Mouse (Mus musculus) 3T3-L1 (cell line): ENCODE measurements around the gene Ins2.
A peak's percentile ranks its signal among the peaks of the same experiment; 100 is the strongest.

ENCODE experiments used
- DNase-seq: peaks from one replicate; pipeline ENCODE4 v3.0.0-alpha.2; 2015; ENCODE audit warnings: low read depth, low spot score

The Ins2 gene

GRCm38 (mm10) chr7:142743281-142743680 is at the start of gene Ins2:
TSS of gene Ins2 (minus strand) at chr7:142743381.
- DNase-seq = no peak

GRCm38 (mm10) chr7:142792650-142793275 is 49.6 kb upstream of the Ins2 start:
- no peak for DNase-seq

GRCm38 (mm10) chr7:142789667-142790066 is 46.5 kb upstream of the Ins2 start:
- DNase-seq = no peak

- peak; percentile 68 for DNase-seq
Observed at GRCm38 (mm10) chr7:142737772-142738171, 5.4 kb downstream of the Ins2 start.

- DNase-seq = peak; percentile 65
Observed at GRCm38 (mm10) chr7:142736943-142737490, 6.2 kb downstream of the Ins2 start.

GRCm38 (mm10) chr7:142725973-142726372 is 17.2 kb downstream of the Ins2 start:
- DNase-seq = peak; percentile 2

- DNase-seq = peak; percentile 56
Observed at GRCm38 (mm10) chr7:142720725-142721124, 22.5 kb downstream of the Ins2 start.

GRCm38 (mm10) chr7:142714783-142715498 is 28.2 kb downstream of the Ins2 start:
- peak; percentile 57 for DNase-seq

GRCm38 (mm10) chr7:142706873-142707272 is 36.3 kb downstream of the Ins2 start:
- no peak for DNase-seq

GRCm38 (mm10) chr7:142699334-142699860 is 43.8 kb downstream of the Ins2 start:
- no peak for DNase-seq

GRCm38 (mm10) chr7:142678611-142679010 is 64.6 kb downstream of the Ins2 start:
- DNase-seq = no peak

GRCm38 (mm10) chr7:142675644-142676043 is 67.5 kb downstream of the Ins2 start:
- DNase-seq = peak; percentile 77

- no peak for DNase-seq
Observed at GRCm38 (mm10) chr7:142675141-142675540, 68.0 kb downstream of the Ins2 start.

- DNase-seq = peak; percentile 69
Observed at GRCm38 (mm10) chr7:142672120-142672519, 71.1 kb downstream of the Ins2 start.

GRCm38 (mm10) chr7:142671067-142671466 is 72.1 kb downstream of the Ins2 start:
- DNase-seq = peak; percentile 5

- no peak for DNase-seq
Observed at GRCm38 (mm10) chr7:142669751-142670625, 73.2 kb downstream of the Ins2 start, which contains the start of gene Gm49394. TSS of gene Gm49394 (minus strand) at chr7:142669942.

GRCm38 (mm10) chr7:142668328-142668727 is 74.9 kb downstream of the Ins2 start:
- DNase-seq = no peak

GRCm38 (mm10) chr7:142667521-142667920 is 75.7 kb downstream of the Ins2 start:
- no peak for DNase-seq

GRCm38 (mm10) chr7:142666659-142667058 is 76.5 kb downstream of the Ins2 start, which contains the start of gene Igf2:
TSS of gene Igf2 (minus strand) at chr7:142666816.
- no peak for DNase-seq

- no peak for DNase-seq
Observed at GRCm38 (mm10) chr7:142666109-142666508, 77.1 kb downstream of the Ins2 start.

- no peak for DNase-seq
Observed at GRCm38 (mm10) chr7:142665364-142665763, 77.8 kb downstream of the Ins2 start.
